Mouse (Mus musculus) right cerebral cortex, adult 18-20 months (tissue): ENCODE measurements around the gene Ttc28.
A peak's percentile ranks its signal among the peaks of the same experiment; 100 is the strongest.

Experiments
- DNase-seq: peaks from one replicate; pipeline ENCODE4 v3.0.0; 2022; ENCODE audit warnings: mixed read lengths

Ttc28 gene

GRCm38 (mm10) chr5:111104801-111105200 lies 225.2 kb downstream of the Ttc28 start:
- DNase-seq = no peak

DNA sequence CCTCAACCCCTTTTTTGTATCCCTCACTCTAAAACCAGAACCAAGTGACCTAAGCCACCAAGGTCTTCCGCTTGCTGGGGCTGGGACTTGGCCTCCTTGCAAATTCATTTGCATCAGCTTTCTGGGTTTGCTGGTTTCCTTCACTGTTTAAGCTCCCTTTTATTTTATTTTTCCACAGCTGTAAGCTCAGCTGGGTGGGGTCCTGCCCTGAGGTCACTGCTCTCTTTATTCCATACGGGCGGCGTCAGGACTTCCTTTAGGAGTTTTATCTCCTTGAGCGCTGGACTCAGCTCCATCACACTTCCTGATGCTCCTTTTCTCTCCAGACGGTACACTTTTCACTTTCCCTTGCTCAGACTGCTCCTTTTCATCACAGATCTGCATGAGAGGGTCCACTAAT lies 231.8 kb downstream of the Ttc28 start:
- no peak for DNase-seq

DNA sequence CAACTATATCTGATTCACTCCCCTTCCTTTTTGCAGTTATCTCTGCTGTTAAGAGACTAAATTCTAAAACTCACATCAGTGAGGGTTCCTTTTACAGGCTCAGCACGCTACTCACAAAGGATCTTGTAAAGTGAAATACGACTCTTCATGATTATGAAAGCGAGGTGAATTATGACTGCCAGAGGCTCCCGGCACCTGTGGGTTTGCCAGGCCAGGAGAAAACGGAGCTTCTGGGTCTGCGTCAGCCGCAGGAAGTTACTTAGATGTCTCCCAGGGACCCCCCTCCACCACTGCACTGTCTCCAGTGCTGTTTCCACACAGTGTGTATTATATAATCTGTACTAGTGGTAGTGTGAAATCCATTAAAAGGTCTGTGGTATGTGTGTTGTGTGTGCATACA lies 233.6 kb downstream of the Ttc28 start:
- no peak for DNase-seq

DNA sequence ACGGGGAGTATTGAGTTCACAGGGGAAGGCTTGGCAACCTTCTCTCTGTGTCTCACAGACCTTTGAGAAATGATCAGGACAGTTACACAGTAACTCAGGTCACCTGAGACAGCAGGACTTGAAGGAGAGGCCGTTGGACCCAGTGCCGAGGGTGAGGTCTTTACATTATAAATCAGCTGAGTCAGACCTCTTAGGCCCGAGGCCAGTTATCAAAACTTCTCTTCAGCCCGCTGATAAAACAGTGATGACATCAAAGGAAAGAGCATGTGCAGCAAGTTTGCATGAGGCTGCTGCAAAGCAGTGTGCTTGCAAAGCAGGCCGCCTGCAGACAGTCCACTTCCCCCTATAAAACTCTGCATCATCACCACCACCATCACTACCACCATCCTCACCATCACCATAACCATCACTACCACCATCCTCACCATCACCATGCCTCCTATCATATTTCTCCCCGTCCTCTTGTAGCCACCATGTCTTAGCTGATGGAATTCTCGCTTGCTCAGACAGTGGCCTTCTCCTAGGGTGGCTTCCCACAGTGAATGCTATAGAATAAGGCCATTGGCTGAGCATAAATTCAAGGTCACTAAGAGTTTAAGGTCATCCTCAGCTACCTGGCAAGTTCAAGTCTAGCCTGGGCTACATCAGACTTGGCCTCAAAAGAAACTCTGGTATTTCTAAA lies 234.2 kb downstream of the Ttc28 start:
- no peak for DNase-seq

DNA sequence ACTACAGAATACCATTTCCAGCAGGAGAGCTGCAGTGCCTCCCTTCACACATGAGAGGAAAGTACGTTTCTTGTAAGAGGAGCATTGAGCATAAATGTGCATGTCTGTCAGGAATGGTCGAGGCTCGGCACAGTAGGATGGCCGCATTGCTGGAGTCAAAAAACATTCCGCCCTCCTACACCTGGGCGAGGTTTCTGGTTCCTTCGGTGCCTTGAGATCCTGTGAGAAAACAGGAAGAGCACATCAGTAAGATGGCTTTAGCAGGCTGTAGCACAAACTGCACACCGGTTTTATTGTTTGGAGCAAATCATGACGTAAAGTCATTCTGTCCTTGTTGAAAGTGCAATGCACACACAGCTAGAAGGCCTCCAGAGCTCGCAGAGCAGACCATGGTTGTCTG lies 235.0 kb downstream of the Ttc28 start:
- no peak for DNase-seq

DNA sequence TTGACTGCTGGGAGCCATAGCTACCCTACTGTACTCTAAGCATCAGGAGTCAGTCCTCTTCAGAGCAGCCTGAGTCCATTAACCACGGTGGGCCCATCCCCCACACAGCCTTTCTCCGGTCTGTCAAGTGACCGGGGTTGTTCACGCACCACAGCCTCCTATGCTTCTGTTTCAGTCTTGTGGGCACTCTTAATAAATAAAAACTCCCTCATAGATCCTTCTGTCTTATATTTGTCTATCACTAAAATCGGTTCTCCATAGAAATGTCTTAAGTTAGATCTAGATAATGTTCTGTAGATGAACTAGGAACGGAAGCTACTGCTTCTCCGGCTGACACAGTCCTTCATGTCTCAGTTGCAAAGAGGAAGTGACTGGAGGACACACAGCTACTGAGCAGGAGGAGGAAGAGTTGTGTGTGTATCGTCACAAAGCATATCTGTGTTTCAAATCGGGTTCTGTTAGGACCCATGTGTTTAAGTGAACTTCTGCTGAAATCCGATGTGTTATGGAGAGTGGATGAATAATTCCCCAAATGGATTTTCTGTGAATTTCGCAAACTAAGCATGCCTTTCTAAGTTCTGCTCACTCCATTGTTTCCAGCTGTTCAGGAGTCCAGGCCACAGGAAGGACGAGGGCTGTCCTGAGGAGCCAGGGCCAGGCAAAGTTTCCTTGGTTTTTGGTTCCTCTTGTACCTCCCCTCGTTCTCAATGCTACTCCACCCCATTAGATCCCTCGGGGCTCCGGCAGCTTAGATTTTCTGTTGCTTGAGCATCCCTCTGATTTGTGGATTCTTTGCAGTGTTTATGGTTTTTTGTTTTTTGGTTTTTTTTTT lies 236.1 kb downstream of the Ttc28 start:
- DNase-seq = no peak

DNA sequence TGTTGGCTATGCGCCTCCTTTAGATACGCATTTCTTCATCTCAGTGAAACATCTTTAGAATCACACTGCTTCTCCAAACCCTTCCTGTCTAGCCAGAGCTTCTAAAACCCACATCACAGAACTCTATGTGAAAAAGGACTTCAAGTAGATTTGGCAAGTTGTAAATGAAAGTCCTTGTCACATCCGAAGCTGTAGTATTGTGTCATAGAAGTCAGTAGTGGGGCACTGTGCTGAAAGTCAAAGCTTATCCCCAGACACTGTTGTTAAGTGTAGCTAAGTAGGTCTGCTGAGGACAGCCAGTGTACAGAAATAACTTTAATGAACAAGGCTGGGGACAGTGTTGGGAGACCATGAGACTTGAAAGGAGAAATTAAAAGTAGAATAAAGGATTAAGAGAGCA lies 240.2 kb downstream of the Ttc28 start:
- DNase-seq = no peak

GRCm38 (mm10) chr5:111120298-111120697 lies 240.7 kb downstream of the Ttc28 start:
- no peak for DNase-seq

GRCm38 (mm10) chr5:111120705-111121420 lies 241.3 kb downstream of the Ttc28 start:
- no peak for DNase-seq

- no peak for DNase-seq
Observed at GRCm38 (mm10) chr5:111122332-111123049, 242.9 kb downstream of the Ttc28 start.

DNA sequence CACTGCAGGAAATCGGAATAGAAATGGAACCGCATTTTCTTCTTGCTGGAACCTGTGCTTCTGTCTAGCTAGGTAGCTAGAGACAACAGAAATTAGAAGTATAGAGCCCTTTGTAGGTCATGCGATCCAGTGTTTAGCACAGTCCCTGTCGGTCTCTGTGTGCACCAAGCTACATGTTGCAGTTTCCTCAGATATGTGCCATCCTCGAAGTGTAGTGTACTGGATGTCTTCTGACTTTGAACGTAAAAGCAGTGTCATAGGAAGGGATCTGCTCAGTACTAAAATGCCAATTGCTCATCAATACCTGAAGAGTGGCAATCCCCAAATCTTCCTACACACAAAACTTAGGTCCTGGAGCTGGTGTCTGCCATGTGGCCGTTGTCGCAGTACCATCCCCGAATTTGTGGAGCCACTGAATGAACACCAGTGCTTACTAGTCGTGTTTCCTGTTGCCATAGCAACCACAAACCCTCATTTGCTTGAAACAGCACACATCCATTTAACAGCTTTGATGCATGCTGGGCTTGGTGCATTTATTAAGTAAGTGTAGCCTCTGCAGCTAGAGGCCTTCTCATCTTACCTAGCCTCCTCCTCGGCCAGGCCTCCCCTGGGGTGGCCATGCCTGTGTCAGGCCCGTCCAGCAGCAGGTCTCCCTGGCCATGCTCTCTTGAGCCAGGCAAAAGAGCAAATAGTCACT lies 243.6 kb downstream of the Ttc28 start:
- peak; percentile 15 for DNase-seq

- no peak for DNase-seq
Observed at GRCm38 (mm10) chr5:111124620-111125200, 245.1 kb downstream of the Ttc28 start.

DNA sequence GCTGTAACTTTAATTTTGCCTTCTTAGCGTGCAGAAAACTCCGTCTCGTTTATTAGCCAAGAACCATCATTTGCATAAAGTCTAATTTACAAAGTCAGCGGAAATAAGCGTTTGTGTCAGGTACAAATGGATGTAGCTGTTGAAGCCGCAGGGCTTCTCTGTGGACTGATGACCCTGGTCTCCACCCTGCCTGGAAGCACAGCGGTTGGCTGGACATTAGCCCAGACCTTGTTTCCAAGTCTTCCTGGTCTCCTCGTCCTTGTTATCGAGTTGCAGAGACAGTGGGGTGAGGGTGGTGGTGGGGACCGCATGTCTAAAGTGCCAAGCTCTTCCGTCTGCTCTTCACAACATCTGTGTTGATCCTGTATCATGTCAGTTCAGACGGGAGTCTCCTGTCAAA lies 246.1 kb downstream of the Ttc28 start:
- no peak for DNase-seq

DNA sequence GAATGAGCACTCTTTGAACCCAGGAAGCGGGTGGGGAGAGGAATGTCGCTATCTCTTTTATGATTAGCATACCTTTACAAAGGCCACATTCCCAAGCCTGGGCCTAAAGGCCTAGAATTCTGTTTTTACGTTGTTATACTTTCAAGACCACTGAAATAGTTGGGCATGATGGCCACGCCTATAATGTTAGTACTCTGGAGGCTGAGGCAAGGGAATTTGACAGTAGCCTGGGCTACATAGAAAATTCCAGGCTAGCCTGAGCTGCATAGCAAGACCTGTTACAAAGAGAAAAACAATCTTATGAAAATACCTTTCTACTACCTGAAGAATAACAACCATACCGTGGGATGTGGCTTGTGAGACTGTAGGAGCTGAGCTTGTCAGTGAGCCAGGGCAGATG lies 248.2 kb downstream of the Ttc28 start:
- DNase-seq = no peak

DNA sequence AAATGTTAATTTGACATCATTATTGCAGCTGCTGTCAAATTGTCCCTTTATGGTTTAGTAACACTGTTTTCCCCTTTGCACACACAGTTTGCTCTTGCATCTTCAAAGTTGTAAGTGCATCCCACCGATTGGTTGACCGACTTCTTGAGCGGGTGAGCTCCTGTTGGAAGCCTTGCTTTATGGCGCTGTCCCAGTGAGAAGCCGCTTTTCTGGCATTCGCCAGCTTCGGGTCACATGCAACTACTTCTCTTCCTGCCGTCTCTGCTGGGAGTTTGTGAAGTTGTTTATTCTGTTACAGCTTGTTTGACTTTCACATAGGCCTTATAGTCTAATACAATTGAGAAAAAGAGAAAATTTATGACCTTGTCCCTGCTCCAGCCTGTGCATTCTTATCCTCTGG lies 250.5 kb downstream of the Ttc28 start:
- no peak for DNase-seq

GRCm38 (mm10) chr5:111131561-111131960 lies 252.0 kb downstream of the Ttc28 start:
- no peak for DNase-seq

GRCm38 (mm10) chr5:111133150-111133549 lies 253.5 kb downstream of the Ttc28 start:
- DNase-seq = no peak

- DNase-seq = no peak
Observed at GRCm38 (mm10) chr5:111133754-111134153, 254.2 kb downstream of the Ttc28 start.

GRCm38 (mm10) chr5:111137283-111137682 lies 257.7 kb downstream of the Ttc28 start:
- DNase-seq = no peak

DNA sequence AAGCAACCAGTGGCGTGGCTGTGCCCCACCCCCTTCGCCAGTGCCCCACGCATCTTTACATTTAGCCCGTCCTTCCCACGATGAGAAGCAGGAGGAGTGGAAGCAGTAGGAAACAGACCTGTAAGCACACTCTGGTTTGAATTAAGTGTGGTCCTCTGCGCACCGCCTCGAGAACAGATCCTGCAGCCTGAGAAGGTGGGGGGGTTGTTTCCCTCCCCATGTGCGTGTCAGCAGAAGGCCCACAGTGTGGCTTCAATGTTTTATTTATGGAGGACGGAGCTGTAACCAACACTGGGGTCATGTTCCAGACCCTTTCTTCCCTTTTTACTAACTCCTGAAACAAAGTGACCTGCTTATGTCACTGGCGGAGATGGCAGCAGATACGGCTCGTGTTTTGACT lies 258.1 kb downstream of the Ttc28 start:
- DNase-seq = no peak

DNA sequence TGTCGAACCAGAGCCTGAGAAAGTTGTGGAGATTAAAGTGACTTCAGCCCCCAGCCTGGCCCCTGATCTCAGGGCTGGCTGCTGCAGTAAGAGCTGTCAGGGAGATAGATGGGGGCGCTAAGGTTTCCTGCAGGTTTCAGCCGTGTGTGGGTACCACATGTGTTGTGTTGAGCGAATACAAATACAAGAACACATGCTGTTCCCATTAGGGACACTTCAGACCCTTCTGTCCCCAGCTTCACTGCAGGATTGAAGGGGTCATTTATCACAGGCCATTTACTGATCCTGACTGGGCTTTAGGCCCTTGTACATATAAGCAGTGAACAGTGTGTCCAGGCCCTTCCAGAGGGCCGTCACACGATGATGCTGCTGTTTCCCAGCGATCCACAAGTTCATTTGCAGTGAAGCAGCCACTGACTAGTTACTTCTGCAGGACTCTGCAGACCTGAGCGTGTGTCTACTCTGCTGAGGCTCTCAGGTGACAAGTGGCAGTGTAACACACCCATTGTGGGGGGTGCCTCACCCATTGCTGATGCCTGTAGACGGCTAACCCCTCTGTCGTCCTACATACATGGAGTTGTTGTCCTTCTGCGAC lies 258.7 kb downstream of the Ttc28 start:
- no peak for DNase-seq
